Mouse (Mus musculus) neural tube, embryonic 15.5 days (tissue): Measurements from ENCODE around the gene Robo1. TPM values are rescaled to one million over a fixed set of nuclear protein-coding genes. Genes with fewer than 3 reads are reported as not detected.

ENCODE experiments used
- ATAC-seq: fragments of 200-750 bp; cut with Nextera tagmentation; 2 replicates; pipeline ENCODE4 v1.8.0; 2017; ENCODE audit warnings: mild to moderate bottlenecking, moderate TSS enrichment, moderate library complexity; ENCODE audit not compliant: low FRiP score
- H3K27ac ChIP-seq: fragments of 300-500 bp; sonication (generic); replicated peaks from 2 replicates; pipeline ENCODE4 v1.5.1; 2015; ENCODE audit warnings: mild to moderate bottlenecking, inconsistent platforms
- H3K27me3 ChIP-seq: fragments of 300-500 bp; sonication (generic); replicated peaks from 2 replicates; pipeline ENCODE4 v1.6.1; 2015; ENCODE audit warnings: inconsistent platforms
- H3K36me3 ChIP-seq: fragments of 300-500 bp; sonication (generic); 2 replicates; pipeline ENCODE4 v1.6.1; 2015; ENCODE audit warnings: inconsistent platforms
- H3K4me1 ChIP-seq: fragments of 300-500 bp; sonication (generic); 2 replicates; pipeline ENCODE4 v1.6.1; 2015; ENCODE audit warnings: inconsistent platforms
- H3K4me2 ChIP-seq: fragments of 300-500 bp; sonication (generic); 2 replicates; pipeline ENCODE4 v1.6.1; 2015; ENCODE audit warnings: inconsistent platforms, mild to moderate bottlenecking, moderate library complexity
- H3K4me3 ChIP-seq: fragments of 300-500 bp; sonication (generic); replicated peaks from 2 replicates; pipeline ENCODE4 v1.5.1; 2015; ENCODE audit warnings: mild to moderate bottlenecking, inconsistent platforms
- H3K9ac ChIP-seq: fragments of 300-500 bp; sonication (generic); replicated peaks from 2 replicates; pipeline ENCODE4 v1.6.1; 2015; ENCODE audit warnings: mild to moderate bottlenecking, inconsistent platforms
- H3K9me3 ChIP-seq: fragments of 300-500 bp; sonication (generic); replicated peaks from 2 replicates; pipeline ENCODE4 v1.6.1; 2016; ENCODE audit warnings: inconsistent platforms
- WGBS: fragments of 180-500 bp; shearing (Covaris S2); methylation state at CpG from one replicate; pipeline ENCODE4 v1.1.7; 2015; ENCODE audit warnings: mixed read lengths; 5-methylcytosine and 5-hydroxymethylcytosine counted together
- polyA plus RNA-seq: library from polyadenylated mRNA; unstranded; fragments of >200 nt; fragmentation: Nextera tagmentation; extraction: Ambion mirVana; gene quantifications from 2 replicates; pipeline ENCODE4 v1.2.1, GENCODE M21; 2015

The Robo1 gene
- polyA plus RNA-seq, result 32.2 and 33.2 TPM in 2 replicates

- 77% methylated on average over 8 of the region's 8 CpGs for WGBS
- no peak for ATAC-seq
- no peaks in the 10 kb centered on the region for H3K9me3 ChIP-seq
- H3K4me3 ChIP-seq, result no peak within 1 kb of the TSS
- no peaks in the 10 kb centered on the region for H3K36me3 ChIP-seq
- no peak within 1 kb of the TSS for H3K9ac ChIP-seq
- no peak within 1 kb of the TSS for H3K4me2 ChIP-seq
- H3K27me3 ChIP-seq, result no peaks in the 10 kb centered on the region
- H3K27ac ChIP-seq, result no peak within 1 kb of the TSS
- H3K4me1 ChIP-seq, result no peaks in the 10 kb centered on the region
Measured at GRCm38 (mm10) chr16:72307537-72308330, at the start of gene Robo1. Gene Robo1, plus strand, starts transcription at chr16:72308306.

- H3K4me1 ChIP-seq, result no peaks in the 10 kb centered on the region
- H3K9ac ChIP-seq, result no peak overlapping the region
- H3K27me3 ChIP-seq, result no peaks in the 10 kb centered on the region
- no peak overlapping the region for H3K4me2 ChIP-seq
- H3K36me3 ChIP-seq, result no peaks in the 10 kb centered on the region
- no peak overlapping the region for H3K4me3 ChIP-seq
- no peak for ATAC-seq
- WGBS, result 90% methylated on average over 10 of the region's 10 CpGs
- no peak overlapping the region for H3K27ac ChIP-seq
- no peaks in the 10 kb centered on the region for H3K9me3 ChIP-seq
Measured at GRCm38 (mm10) chr16:72267839-72268238, 40.3 kb upstream of the Robo1 start.

GRCm38 (mm10) chr16:72276390-72277074 is 31.6 kb upstream of the Robo1 start:
- H3K4me3 ChIP-seq, result no peak overlapping the region
- H3K4me1 ChIP-seq, result no peaks in the 10 kb centered on the region
- 87% methylated on average over 3 of the region's 3 CpGs for WGBS
- H3K9ac ChIP-seq, result no peak overlapping the region
- no peaks in the 10 kb centered on the region for H3K9me3 ChIP-seq
- H3K27me3 ChIP-seq, result no peaks in the 10 kb centered on the region
- no peaks in the 10 kb centered on the region for H3K36me3 ChIP-seq
- H3K27ac ChIP-seq, result no peak overlapping the region
- no peak overlapping the region for H3K4me2 ChIP-seq
- ATAC-seq, result no peak

- Histone ChIP-seq H3K4me3 (no peak overlapping the region), H3K27me3 (no peaks in the 10 kb centered on the region), H3K27ac (no peak overlapping the region), H3K4me1 (no peaks in the 10 kb centered on the region), H3K9me3 (no peaks in the 10 kb centered on the region), H3K9ac (no peak overlapping the region), H3K4me2 (no peak overlapping the region), H3K36me3 (no peaks in the 10 kb centered on the region)
- 71% methylated on average over 6 of the region's 6 CpGs for WGBS
- ATAC-seq, result no peak
Measured at GRCm38 (mm10) chr16:72308331-72308668, 194 bp downstream of the Robo1 start.

- H3K9ac ChIP-seq, result no peak overlapping the region
- H3K36me3 ChIP-seq, result no peaks in the 10 kb centered on the region
- H3K4me1 ChIP-seq, result no peaks in the 10 kb centered on the region
- H3K27me3 ChIP-seq, result no peaks in the 10 kb centered on the region
- no peak overlapping the region for H3K4me2 ChIP-seq
- no peak overlapping the region for H3K4me3 ChIP-seq
- no peak for ATAC-seq
- WGBS, result 86% methylated on average over 8 of the region's 8 CpGs
- no peaks in the 10 kb centered on the region for H3K9me3 ChIP-seq
- no peak overlapping the region for H3K27ac ChIP-seq
Measured at GRCm38 (mm10) chr16:72327321-72327720, 19.2 kb downstream of the Robo1 start.

- H3K36me3 ChIP-seq, result no peaks in the 10 kb centered on the region
- H3K27me3 ChIP-seq, result no peaks in the 10 kb centered on the region
- H3K9me3 ChIP-seq, result no peaks in the 10 kb centered on the region
- no peak overlapping the region for H3K4me3 ChIP-seq
- 63% methylated on average over 3 of the region's 3 CpGs for WGBS
- H3K9ac ChIP-seq, result no peak overlapping the region
- H3K27ac ChIP-seq, result no peak overlapping the region
- H3K4me1 ChIP-seq, result no peaks in the 10 kb centered on the region
- H3K4me2 ChIP-seq, result no peak overlapping the region
- ATAC-seq, result no peak
Measured at GRCm38 (mm10) chr16:72328579-72328978, 20.5 kb downstream of the Robo1 start.

GRCm38 (mm10) chr16:72337757-72338156 is 29.7 kb downstream of the Robo1 start:
- Histone ChIP-seq H3K27me3 (no peaks in the 10 kb centered on the region), H3K9me3 (no peaks in the 10 kb centered on the region), H3K4me2 (no peak overlapping the region), H3K9ac (no peak overlapping the region), H3K4me1 (no peaks in the 10 kb centered on the region), H3K27ac (no peak overlapping the region), H3K4me3 (no peak overlapping the region), H3K36me3 (no peaks in the 10 kb centered on the region)
- no peak for ATAC-seq
- WGBS, result 86% methylated on average over 1 of the region's 1 CpGs

GRCm38 (mm10) chr16:72350422-72350821 is 42.3 kb downstream of the Robo1 start:
- no peaks in the 10 kb centered on the region for H3K27me3 ChIP-seq
- H3K9me3 ChIP-seq, result no peaks in the 10 kb centered on the region
- no peak overlapping the region for H3K27ac ChIP-seq
- ATAC-seq, result no peak
- WGBS, result 74% methylated on average over 5 of the region's 5 CpGs
- H3K4me2 ChIP-seq, result no peak overlapping the region
- H3K4me1 ChIP-seq, result no peaks in the 10 kb centered on the region
- H3K4me3 ChIP-seq, result no peak overlapping the region
- H3K9ac ChIP-seq, result no peak overlapping the region
- no peaks in the 10 kb centered on the region for H3K36me3 ChIP-seq

- WGBS, result 75% methylated on average over 2 of the region's 2 CpGs
Measured at GRCm38 (mm10) chr16:72356515-72357357, 48.6 kb downstream of the Robo1 start.

GRCm38 (mm10) chr16:72376896-72377295 is 68.8 kb downstream of the Robo1 start:
- H3K9ac ChIP-seq, result no peak overlapping the region
- ATAC-seq, result no peak
- no peaks in the 10 kb centered on the region for H3K27me3 ChIP-seq
- no peak overlapping the region for H3K27ac ChIP-seq
- H3K4me3 ChIP-seq, result no peak overlapping the region
- no peaks in the 10 kb centered on the region for H3K9me3 ChIP-seq
- no peaks in the 10 kb centered on the region for H3K36me3 ChIP-seq
- no peaks in the 10 kb centered on the region for H3K4me1 ChIP-seq
- 83% methylated on average over 5 of the region's 5 CpGs for WGBS
- no peak overlapping the region for H3K4me2 ChIP-seq

More at GRCm38 (mm10) chr16:72356515-72357357, 48.6 kb downstream of the Robo1 start:
- no peak for ATAC-seq
- no peaks in the 10 kb centered on the region for H3K4me1 ChIP-seq
- H3K36me3 ChIP-seq, result no peaks in the 10 kb centered on the region
- H3K9ac ChIP-seq, result no peak overlapping the region
- H3K9me3 ChIP-seq, result no peaks in the 10 kb centered on the region
- no peak overlapping the region for H3K4me2 ChIP-seq
- no peak overlapping the region for H3K4me3 ChIP-seq
- H3K27ac ChIP-seq, result no peak overlapping the region
- H3K27me3 ChIP-seq, result no peaks in the 10 kb centered on the region

- no peak overlapping the region for H3K9ac ChIP-seq
- WGBS, result 93% methylated on average over 6 of the region's 6 CpGs
- H3K4me2 ChIP-seq, result no peak overlapping the region
- H3K4me1 ChIP-seq, result no peaks in the 10 kb centered on the region
- no peak overlapping the region for H3K27ac ChIP-seq
- no peaks in the 10 kb centered on the region for H3K36me3 ChIP-seq
- H3K9me3 ChIP-seq, result no peaks in the 10 kb centered on the region
- no peak overlapping the region for H3K4me3 ChIP-seq
- H3K27me3 ChIP-seq, result no peaks in the 10 kb centered on the region
- ATAC-seq, result no peak
Measured at GRCm38 (mm10) chr16:72381819-72382218, 73.7 kb downstream of the Robo1 start.
